Mouse (Mus musculus): Measurements from ENCODE around the gene Pask. TPM values are rescaled to one million over a fixed set of nuclear protein-coding genes. Genes with fewer than 3 reads are reported as not detected.
"Not testable (repeated sequence)": the region's sequence is repeated elsewhere in the genome, so short reads cannot be mapped to it uniquely, and the experiment has no call there.

Pask gene
- total RNA-seq (2014; fragmentation: Nextera tagmentation) (12.7 and 22.0 TPM in 2 replicates), total RNA-seq (2017) (10.0 and 13.1 TPM in 2 replicates)

GRCm38 (mm10) chr1:93342648-93343503 is at the start of gene Pask, which contains the start of gene Ppp1r7:
Pask (minus strand) TSS chr1:93343482.
Ppp1r7 (plus strand) TSS chr1:93342854.
- ATAC-seq (replicated peaks; ENCODE audit: poor library complexity, severe bottlenecking) = peak; percentile 87

- no peak for ATAC-seq (replicated peaks; ENCODE audit: poor library complexity, severe bottlenecking)
These were observed 45.6 kb upstream of the Pask start for GRCm38 (mm10) chr1:93388906-93389305.

GRCm38 (mm10) chr1:93387198-93387597 is 43.9 kb upstream of the Pask start:
- no peak for ATAC-seq (replicated peaks; ENCODE audit: poor library complexity, severe bottlenecking)

GRCm38 (mm10) chr1:93379117-93379516 is 35.8 kb upstream of the Pask start:
- no peak for ATAC-seq (replicated peaks; ENCODE audit: poor library complexity, severe bottlenecking)

GRCm38 (mm10) chr1:93377307-93377706 is 34.0 kb upstream of the Pask start:
- no peak for ATAC-seq (replicated peaks; ENCODE audit: poor library complexity, severe bottlenecking)

- no peak for ATAC-seq (replicated peaks; ENCODE audit: poor library complexity, severe bottlenecking)
These were observed 30.4 kb upstream of the Pask start, which contains the start of gene Ano7 for GRCm38 (mm10) chr1:93373665-93374064. Ano7 (plus strand) TSS chr1:93373930.

GRCm38 (mm10) chr1:93365641-93366040 is 22.4 kb upstream of the Pask start:
- peak; percentile 88 for ATAC-seq (replicated peaks; ENCODE audit: poor library complexity, severe bottlenecking)

GRCm38 (mm10) chr1:93362661-93363060 is 19.4 kb upstream of the Pask start:
- ATAC-seq (replicated peaks; ENCODE audit: poor library complexity, severe bottlenecking) = no peak

GRCm38 (mm10) chr1:93352724-93353123 is 9.4 kb upstream of the Pask start:
- ATAC-seq (replicated peaks; ENCODE audit: poor library complexity, severe bottlenecking) = no peak

- no peak for ATAC-seq (replicated peaks; ENCODE audit: poor library complexity, severe bottlenecking)
These were observed 6.4 kb upstream of the Pask start for GRCm38 (mm10) chr1:93349701-93350100.

- ATAC-seq (replicated peaks; ENCODE audit: poor library complexity, severe bottlenecking) = no peak
These were observed 3.9 kb upstream of the Pask start for GRCm38 (mm10) chr1:93347176-93347575.

GRCm38 (mm10) chr1:93343504-93344047 is 294 bp upstream of the Pask start:
- peak; percentile 83 for ATAC-seq (replicated peaks; ENCODE audit: poor library complexity, severe bottlenecking)

- no peak for ATAC-seq (replicated peaks; ENCODE audit: poor library complexity, severe bottlenecking)
These were observed 8.7 kb downstream of the Pask start for GRCm38 (mm10) chr1:93334621-93335020.

- no peak for ATAC-seq (replicated peaks; ENCODE audit: poor library complexity, severe bottlenecking)
These were observed 16.8 kb downstream of the Pask start for GRCm38 (mm10) chr1:93326446-93326845.

- peak; percentile 33; the same call in 1 of the 2 replicates for ATAC-seq (replicated peaks; ENCODE audit: poor library complexity, severe bottlenecking)
These were observed 19.3 kb downstream of the Pask start for GRCm38 (mm10) chr1:93323973-93324372.

- ATAC-seq (replicated peaks; ENCODE audit: poor library complexity, severe bottlenecking) = peak; percentile 99
These were observed 37.5 kb downstream of the Pask start, which contains the start of gene Mterf4 for GRCm38 (mm10) chr1:93305581-93306337. Mterf4 (minus strand) TSS chr1:93305915.

- ATAC-seq (replicated peaks; ENCODE audit: poor library complexity, severe bottlenecking) = no peak
These were observed 42.7 kb downstream of the Pask start for GRCm38 (mm10) chr1:93300578-93300977.

GRCm38 (mm10) chr1:93299791-93300190 is 43.5 kb downstream of the Pask start:
- no peak for ATAC-seq (replicated peaks; ENCODE audit: poor library complexity, severe bottlenecking)

GRCm38 (mm10) chr1:93294491-93294890 is 48.8 kb downstream of the Pask start:
- not testable (repeated sequence) for ATAC-seq (replicated peaks; ENCODE audit: poor library complexity, severe bottlenecking)

- ATAC-seq (replicated peaks; ENCODE audit: poor library complexity, severe bottlenecking) = no peak
These were observed 51.3 kb downstream of the Pask start for GRCm38 (mm10) chr1:93292006-93292405.

GRCm38 (mm10) chr1:93291591-93291990 is 51.7 kb downstream of the Pask start:
- ATAC-seq (replicated peaks; ENCODE audit: poor library complexity, severe bottlenecking) = no peak

Measured in granulocyte monocyte progenitor cell, adult 5-6 weeks (primary cell).